Comparison of ENCODE assay signal across 1 mouse cellular context in the genomic region with DNA sequence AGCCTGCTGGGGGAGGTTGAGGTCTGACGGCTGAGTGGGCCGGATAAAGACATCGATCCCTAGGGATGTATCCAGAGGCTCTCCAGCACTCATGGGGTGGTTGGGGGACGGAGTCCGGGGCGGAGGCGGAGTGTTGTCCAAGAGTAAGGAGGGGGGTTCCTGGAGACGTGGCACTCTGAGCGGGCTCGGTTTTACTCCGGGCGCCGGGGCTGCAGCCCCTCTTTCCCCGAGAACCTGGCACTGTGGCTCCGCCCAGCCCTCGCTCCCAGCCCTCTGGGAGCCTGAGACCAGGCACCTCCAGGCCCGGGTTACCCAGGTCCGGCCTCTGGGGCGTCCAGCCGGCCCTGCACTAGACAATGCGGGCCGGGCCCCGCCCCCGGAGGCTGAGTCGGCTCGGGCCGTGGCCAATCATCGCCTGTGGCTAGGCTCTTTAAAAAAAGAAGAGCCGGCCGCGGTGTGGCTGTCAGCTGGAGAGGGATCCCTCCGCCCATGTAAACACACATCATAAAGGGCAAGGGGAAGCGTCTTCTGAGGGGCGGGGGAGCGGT.
TF ChIP-seq lines count a peak whose summit lies in the region.

No protein-coding gene starts in this region.

TF ChIP-seq in CH12.LX, 34 proteins besides CTCF, POLR2A, EP300 and RAD21 (continued from another document):
- no peak for TF ChIP-seq E2F4 (IDR thresholded peaks at IDR 0.05; ENCODE audit: insufficient replicate concordance, low read depth, low read length)
- peak; percentile 96 for TF ChIP-seq MXI1 (IDR thresholded peaks at IDR 0.05; ENCODE audit: low read depth, low read length)
- TF ChIP-seq NELFE (IDR thresholded peaks at IDR 0.05; ENCODE audit: low read depth, low read length): peak; percentile 75
- TF ChIP-seq ELF1 (IDR thresholded peaks at IDR 0.05; ENCODE audit: low read depth, low read length): peak; percentile 54
- 0 out of 2 replicates have a peak, but pooled peaks have one; percentile 36 for TF ChIP-seq UBTF (IDR thresholded peaks at IDR 0.05; ENCODE audit: low read depth, low read length)
- TF ChIP-seq POLR2AphosphoS2 (IDR thresholded peaks at IDR 0.05; ENCODE audit: low read depth, low read length): no peak; the same call in 1 of the 2 replicates
- TF ChIP-seq TBP (conservative IDR thresholded peaks at IDR 0.05; ENCODE audit: low read depth, low read length): 0 out of 2 replicates have a peak, but pooled peaks have one; percentile 24
- peak; percentile 62 for TF ChIP-seq HCFC1 (IDR thresholded peaks at IDR 0.05; ENCODE audit: low read depth, low read length)
- peak; percentile 25; the same call in 1 of the 2 replicates for TF ChIP-seq BHLHE40 (IDR thresholded peaks at IDR 0.05; ENCODE audit: low read depth, low read length)
- TF ChIP-seq ZC3H11A (IDR thresholded peaks at IDR 0.05; ENCODE audit: low read depth, low read length): no peak
- TF ChIP-seq CHD1 (IDR thresholded peaks at IDR 0.05; ENCODE audit: low read depth, low read length): no peak
- TF ChIP-seq USF2 (conservative IDR thresholded peaks at IDR 0.05; ENCODE audit: low read depth, low read length): no peak
- TF ChIP-seq GABPA (IDR thresholded peaks at IDR 0.05; ENCODE audit: insufficient replicate concordance, low read depth, low read length): no peak
- peak; percentile 19; the same call in 1 of the 2 replicates for TF ChIP-seq NRF1 (IDR thresholded peaks at IDR 0.05; ENCODE audit: low read depth, low read length)
- peak; percentile 54; the same call in 1 of the 2 replicates for TF ChIP-seq ZMIZ1 (IDR thresholded peaks at IDR 0.05; ENCODE audit: low read depth, low read length)
- TF ChIP-seq RCOR1 (conservative IDR thresholded peaks at IDR 0.05; ENCODE audit: low read depth, low read length): no peak
- peak; percentile 100 for TF ChIP-seq SIN3A (IDR thresholded peaks at IDR 0.05; ENCODE audit: low read length)
- peak; percentile 84 for TF ChIP-seq TCF12 (IDR thresholded peaks at IDR 0.05; ENCODE audit: low read depth, low read length)
- TF ChIP-seq ZNF384 (IDR thresholded peaks at IDR 0.05; ENCODE audit: low read depth, low read length): no peak
TF ChIP-seq in CH12.LX: peak in this region for 18.
